Mouse (Mus musculus) heart, embryonic 11.5 days (tissue): ENCODE results near the gene Clmn. TPM values are rescaled to one million over a fixed set of nuclear protein-coding genes. Genes with fewer than 3 reads are reported as not detected.

Source experiments
- ATAC-seq: fragments of 200-750 bp; cut with Nextera tagmentation; replicated peaks from 2 replicates; pipeline ENCODE4 v1.8.0; 2017; ENCODE audit warnings: moderate library complexity; ENCODE audit not compliant: insufficient number of reproducible peaks, low FRiP score, low TSS enrichment
- H3K27ac ChIP-seq: fragments of 300-500 bp; sonication (generic); 2 replicates; pipeline ENCODE4 v1.5.1; 2014; ENCODE audit warnings: mild to moderate bottlenecking, low read depth, low read length
- H3K27me3 ChIP-seq: fragments of 300-500 bp; sonication (generic); 2 replicates; pipeline ENCODE4 v1.6.1; 2014; ENCODE audit warnings: mild to moderate bottlenecking, low read length, mixed read lengths; ENCODE audit not compliant: control insufficient read depth, insufficient read depth
- H3K36me3 ChIP-seq: fragments of 300-500 bp; sonication (generic); 2 replicates; pipeline ENCODE4 v1.6.1; 2014; ENCODE audit warnings: mild to moderate bottlenecking, low read length, moderate library complexity, mixed read lengths; ENCODE audit not compliant: control insufficient read depth, insufficient read depth
- H3K4me1 ChIP-seq: fragments of 300-500 bp; sonication (generic); 2 replicates; pipeline ENCODE4 v1.6.1; 2014; ENCODE audit warnings: low read length; ENCODE audit not compliant: control insufficient read depth, insufficient read depth
- H3K4me2 ChIP-seq: fragments of 300-500 bp; sonication (generic); 2 replicates; pipeline ENCODE4 v1.6.1; 2014; ENCODE audit warnings: mild to moderate bottlenecking, moderate library complexity
- H3K4me3 ChIP-seq: fragments of 300-500 bp; sonication (generic); 2 replicates; pipeline ENCODE4 v1.5.1; 2014; ENCODE audit warnings: low read depth, low read length
- H3K9ac ChIP-seq: fragments of 300-500 bp; sonication (generic); 2 replicates; pipeline ENCODE4 v1.6.1; 2014; ENCODE audit warnings: mild to moderate bottlenecking, low read depth, low read length, moderate library complexity
- H3K9me3 ChIP-seq: fragments of 300-500 bp; sonication (generic); replicated peaks from 2 replicates; pipeline ENCODE4 v1.6.1; 2016; ENCODE audit warnings: low read length; ENCODE audit not compliant: control insufficient read depth
- WGBS: fragments of 180-500 bp; shearing (Covaris S2); extraction: QIAGEN DNeasy Blood & Tissue Kit; methylation state at CpG from one replicate; pipeline ENCODE4 v1.1.7; 2014; ENCODE audit not compliant: insufficient replicate concordance; 5-methylcytosine and 5-hydroxymethylcytosine counted together
- polyA plus RNA-seq: library from polyadenylated mRNA; unstranded; fragments of >200 nt; fragmentation: Nextera tagmentation; extraction: Ambion mirVana; gene quantifications from 2 replicates; pipeline ENCODE4 v1.2.1, GENCODE M21; 2014

Clmn gene
- polyA plus RNA-seq, 1 experiment from 2014 or later, result 1.5 TPM

DNA sequence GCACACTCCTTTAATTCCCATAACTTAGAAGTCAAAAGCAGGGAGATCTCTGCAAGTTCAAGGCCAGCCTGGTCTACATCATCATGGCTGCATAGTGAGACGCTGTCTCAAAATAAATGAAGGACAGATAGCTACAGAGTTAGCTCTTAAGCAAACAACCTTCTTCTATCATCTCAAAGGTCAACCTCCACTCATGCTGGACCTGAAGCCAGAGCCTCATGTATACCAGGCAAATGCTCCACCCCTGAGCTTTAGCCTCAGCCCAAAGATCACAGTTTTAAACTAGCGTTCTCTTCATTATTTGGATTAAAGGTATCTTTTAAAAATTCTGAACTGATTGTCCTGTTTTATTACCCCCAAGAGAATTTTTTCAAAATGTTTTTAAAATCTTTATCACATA lies 118.3 kb downstream of the Clmn start:
- no peaks in the 10 kb centered on the region for H3K27me3 ChIP-seq
- H3K9ac ChIP-seq, result no peak overlapping the region
- peaks cover 38% of the 10 kb centered on the region for H3K4me1 ChIP-seq
- no peak overlapping the region for H3K4me3 ChIP-seq
- no peak for ATAC-seq
- H3K36me3 ChIP-seq, result 0 out of 2 replicates have a peak, but pooled peaks cover 2% of the 10 kb centered on the region
- H3K9me3 ChIP-seq, result no peaks in the 10 kb centered on the region
- 80% methylated on average over 2 of the region's 2 CpGs for WGBS
- no peak overlapping the region for H3K27ac ChIP-seq
- H3K4me2 ChIP-seq, result no peak overlapping the region

DNA sequence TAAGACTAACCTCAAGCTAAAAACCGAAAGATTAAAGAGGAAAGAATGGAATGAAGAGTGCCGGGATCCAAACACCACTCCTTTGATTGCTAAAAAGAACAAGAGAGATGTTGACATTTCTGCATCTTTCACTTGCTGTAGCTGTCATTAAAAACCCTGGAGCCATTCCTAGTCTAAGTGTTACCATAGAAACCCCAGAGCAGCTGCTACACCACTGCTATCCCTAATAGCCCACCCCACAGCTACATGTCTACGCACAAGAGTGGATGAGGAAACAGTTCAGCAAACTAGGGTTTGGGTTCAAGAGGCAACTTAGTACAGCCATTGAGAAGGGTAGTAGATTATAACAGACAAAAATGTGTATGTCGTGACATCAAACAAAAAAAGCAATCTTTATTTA lies 121.2 kb downstream of the Clmn start:
- peaks cover 27% of the 10 kb centered on the region for H3K4me1 ChIP-seq
- H3K27ac ChIP-seq, result no peak overlapping the region
- no peak overlapping the region for H3K4me2 ChIP-seq
- H3K9ac ChIP-seq, result no peak overlapping the region
- WGBS, result 82% methylated on average over 4 of the region's 4 CpGs
- no peak for ATAC-seq
- H3K9me3 ChIP-seq, result no peaks in the 10 kb centered on the region
- no peaks in the 10 kb centered on the region for H3K27me3 ChIP-seq
- no peaks in the 10 kb centered on the region for H3K36me3 ChIP-seq
- no peak overlapping the region for H3K4me3 ChIP-seq

DNA sequence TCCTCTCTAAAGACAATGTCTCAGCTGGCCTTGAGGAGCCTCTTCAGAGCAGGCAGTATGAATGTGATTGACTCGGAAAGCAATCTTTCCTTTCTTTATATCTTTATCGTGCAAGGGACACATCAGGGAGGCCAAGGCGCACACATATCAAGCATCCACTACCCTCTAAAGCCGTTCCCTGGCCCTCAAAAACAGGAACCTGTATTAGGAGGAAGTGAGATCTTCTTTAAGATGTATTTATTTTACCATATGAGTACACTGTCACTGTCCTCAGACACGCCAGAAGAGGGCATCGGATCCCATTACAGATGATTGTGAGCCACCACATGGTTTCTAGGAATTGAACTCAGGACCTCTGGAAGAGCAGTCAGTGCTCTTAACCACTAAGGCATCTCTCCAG lies 122.6 kb downstream of the Clmn start:
- Histone ChIP-seq H3K4me3 (no peak overlapping the region), H3K36me3 (no peaks in the 10 kb centered on the region), H3K27ac (no peak overlapping the region), H3K27me3 (no peaks in the 10 kb centered on the region), H3K9ac (no peak overlapping the region), H3K4me2 (no peak overlapping the region), H3K9me3 (no peaks in the 10 kb centered on the region), H3K4me1 (peaks cover 22% of the 10 kb centered on the region)
- 73% methylated on average over 6 of the region's 6 CpGs for WGBS
- no peak for ATAC-seq

- Histone ChIP-seq H3K9ac (0 out of 2 replicates have a peak overlapping the region, but pooled peaks have one; percentile 43), H3K9me3 (no peaks in the 10 kb centered on the region), H3K27me3 (no peaks in the 10 kb centered on the region), H3K36me3 (no peaks in the 10 kb centered on the region), H3K4me2 (no peak overlapping the region; the same call in 1 of the 2 replicates), H3K4me1 (peaks cover 18% of the 10 kb centered on the region), H3K27ac (0 out of 2 replicates have a peak overlapping the region, but pooled peaks have one; percentile 22), H3K4me3 (no peak overlapping the region)
- ATAC-seq, result no peak
- WGBS, result 49% methylated on average over 12 of the region's 12 CpGs
These were observed 123.8 kb downstream of the Clmn start for GRCm38 (mm10) chr12:104740841-104741787.

DNA sequence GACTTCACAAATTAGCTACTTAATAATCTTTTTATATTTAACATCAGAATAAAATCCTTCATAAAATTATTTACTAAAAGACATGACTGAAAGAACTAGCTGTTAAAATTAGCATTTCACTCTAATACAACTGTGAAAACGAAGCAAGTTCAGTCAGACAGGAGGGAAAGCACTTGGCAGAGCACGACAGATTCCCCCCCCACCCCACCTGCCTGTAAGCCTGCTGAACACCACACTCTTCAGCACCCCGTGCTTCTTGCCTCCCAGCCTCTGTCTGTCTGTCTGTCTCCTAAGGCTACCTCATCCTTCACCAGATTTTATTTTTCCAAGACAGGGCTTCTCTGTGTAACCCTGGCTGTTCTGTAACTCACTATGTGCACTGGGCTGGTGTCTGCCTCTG lies 125.9 kb downstream of the Clmn start:
- H3K4me1 ChIP-seq, result peaks cover 28% of the 10 kb centered on the region
- no peak for ATAC-seq
- no peaks in the 10 kb centered on the region for H3K27me3 ChIP-seq
- no peaks in the 10 kb centered on the region for H3K36me3 ChIP-seq
- no peaks in the 10 kb centered on the region for H3K9me3 ChIP-seq
- no peak overlapping the region for H3K4me2 ChIP-seq
- 68% methylated on average over 3 of the region's 3 CpGs for WGBS
- no peak overlapping the region for H3K27ac ChIP-seq
- H3K9ac ChIP-seq, result no peak overlapping the region
- H3K4me3 ChIP-seq, result no peak overlapping the region

DNA sequence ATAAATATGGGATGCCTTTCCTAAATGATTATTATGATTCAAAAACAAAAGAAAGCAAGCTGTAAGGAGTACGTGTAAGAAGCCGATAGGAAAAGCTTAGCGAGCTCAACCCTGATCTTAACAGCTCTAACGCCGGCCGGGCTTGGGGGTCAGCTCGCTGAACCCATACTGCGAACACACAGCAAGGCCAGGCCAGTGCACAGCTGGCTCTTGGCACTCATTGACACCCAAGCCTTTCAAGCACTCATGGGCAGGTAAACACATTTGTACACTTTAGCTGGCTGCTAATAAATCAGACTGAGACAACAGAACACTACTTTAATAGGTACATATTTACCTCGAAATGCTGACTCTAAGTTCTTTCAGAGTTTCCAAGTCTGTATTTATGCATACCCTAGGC lies 126.4 kb downstream of the Clmn start:
- no peak overlapping the region for H3K9ac ChIP-seq
- 78% methylated on average over 9 of the region's 9 CpGs for WGBS
- no peaks in the 10 kb centered on the region for H3K36me3 ChIP-seq

DNA sequence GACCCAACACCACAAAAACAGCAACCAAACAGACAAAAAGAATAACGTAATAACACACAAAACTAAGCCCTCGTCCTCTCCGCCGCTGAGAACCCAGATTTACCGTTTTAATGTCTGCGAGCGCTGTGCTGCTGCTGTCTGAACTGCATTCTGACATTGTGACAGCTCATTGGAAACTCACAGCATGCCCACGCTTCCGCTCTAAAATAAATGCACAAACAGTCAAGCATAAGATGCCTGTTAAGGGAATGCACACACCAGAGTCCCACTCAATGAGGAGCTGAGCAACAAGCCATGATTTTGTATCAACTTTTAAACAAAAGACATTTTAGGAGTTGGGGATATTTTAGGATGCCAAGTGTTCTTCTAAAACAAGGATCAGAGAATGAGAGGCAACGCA lies 127.2 kb downstream of the Clmn start:
- 93% methylated on average over 10 of the region's 10 CpGs for WGBS
- H3K27me3 ChIP-seq, result no peaks in the 10 kb centered on the region
- H3K9me3 ChIP-seq, result no peaks in the 10 kb centered on the region
- no peak for ATAC-seq
- H3K4me3 ChIP-seq, result no peak overlapping the region
- H3K27ac ChIP-seq, result no peak overlapping the region
- no peak overlapping the region for H3K4me2 ChIP-seq
- peaks cover 32% of the 10 kb centered on the region for H3K4me1 ChIP-seq
- H3K36me3 ChIP-seq, result no peaks in the 10 kb centered on the region
- H3K9ac ChIP-seq, result no peak overlapping the region

More for the DNA sequence above, 126.4 kb downstream of the Clmn start:
- H3K4me2 ChIP-seq, result no peak overlapping the region
- no peaks in the 10 kb centered on the region for H3K27me3 ChIP-seq
- ATAC-seq, result no peak
- H3K4me3 ChIP-seq, result no peak overlapping the region
- peaks cover 28% of the 10 kb centered on the region for H3K4me1 ChIP-seq
- H3K9me3 ChIP-seq, result no peaks in the 10 kb centered on the region
- H3K27ac ChIP-seq, result no peak overlapping the region

DNA sequence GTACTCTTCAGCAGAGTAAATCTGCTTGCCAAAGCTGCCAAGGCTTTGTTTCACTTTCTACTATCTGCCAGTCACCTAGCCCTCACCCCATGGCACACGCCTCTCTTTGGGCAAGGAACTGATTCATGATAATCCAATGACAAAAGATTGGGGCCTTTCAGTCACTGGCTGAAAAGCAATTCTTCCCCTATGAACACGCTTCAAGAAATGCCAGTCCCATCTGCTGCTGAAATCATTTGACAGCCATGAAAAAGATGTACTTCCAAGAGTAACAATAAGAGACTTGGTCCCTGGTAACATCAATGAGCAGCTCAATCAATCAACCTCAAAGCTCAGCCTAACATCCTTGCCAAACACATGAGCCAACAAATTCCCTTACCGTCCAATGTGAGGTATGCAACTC lies 128.9 kb downstream of the Clmn start:
- Histone ChIP-seq H3K4me3 (no peak overlapping the region), H3K9me3 (no peaks in the 10 kb centered on the region), H3K4me2 (no peak overlapping the region), H3K9ac (no peak overlapping the region), H3K27ac (no peak overlapping the region), H3K4me1 (peaks cover 20% of the 10 kb centered on the region), H3K36me3 (peaks cover 3% of the 10 kb centered on the region), H3K27me3 (no peaks in the 10 kb centered on the region)
- ATAC-seq, result no peak
- WGBS, result 80% methylated on average over 3 of the region's 3 CpGs

- no peak overlapping the region for H3K4me3 ChIP-seq
- no peak for ATAC-seq
- no peaks in the 10 kb centered on the region for H3K27me3 ChIP-seq
- no peak overlapping the region for H3K27ac ChIP-seq
- H3K9me3 ChIP-seq, result no peaks in the 10 kb centered on the region
- no peak overlapping the region for H3K9ac ChIP-seq
- H3K36me3 ChIP-seq, result peaks cover 10% of the 10 kb centered on the region
- no peak overlapping the region for H3K4me2 ChIP-seq
- peaks cover 14% of the 10 kb centered on the region for H3K4me1 ChIP-seq
These were observed 131.7 kb downstream of the Clmn start for GRCm38 (mm10) chr12:104733165-104733564.
